Mouse (Mus musculus) forebrain, embryonic 12.5 days (tissue): ENCODE results near the gene Rab1a. TPM values are rescaled to one million over a fixed set of nuclear protein-coding genes. Genes with fewer than 3 reads are reported as not detected.

ENCODE experiments used
- ATAC-seq: fragments of 200-750 bp; cut with Nextera tagmentation; 2 replicates; pipeline ENCODE4 v1.8.0; 2017; ENCODE audit warnings: moderate TSS enrichment; ENCODE audit not compliant: low FRiP score
- H3K27ac ChIP-seq: fragments of 300-500 bp; sonication (generic); 2 replicates; pipeline ENCODE4 v1.5.1; 2016; ENCODE audit warnings: mild to moderate bottlenecking
- H3K27me3 ChIP-seq: fragments of 300-500 bp; sonication (generic); 2 replicates; pipeline ENCODE4 v1.6.1; 2016; ENCODE audit warnings: mild to moderate bottlenecking
- H3K36me3 ChIP-seq: fragments of 300-500 bp; sonication (generic); replicated peaks from 2 replicates; pipeline ENCODE4 v1.6.1; 2016; ENCODE audit warnings: mild to moderate bottlenecking
- H3K4me1 ChIP-seq: fragments of 300-500 bp; sonication (generic); 2 replicates; pipeline ENCODE4 v1.6.1; 2016
- H3K4me2 ChIP-seq: fragments of 300-500 bp; sonication (generic); 2 replicates; pipeline ENCODE4 v1.6.1; 2016; ENCODE audit warnings: mild to moderate bottlenecking, moderate library complexity
- H3K4me3 ChIP-seq: fragments of 300-500 bp; sonication (generic); replicated peaks from 2 replicates; pipeline ENCODE4 v1.5.1; 2016; ENCODE audit warnings: mild to moderate bottlenecking
- H3K9ac ChIP-seq: fragments of 300-500 bp; sonication (generic); 2 replicates; pipeline ENCODE4 v1.6.1; 2016; ENCODE audit warnings: mild to moderate bottlenecking
- H3K9me3 ChIP-seq: fragments of 300-500 bp; sonication (generic); 2 replicates; pipeline ENCODE4 v1.6.1; 2016
- WGBS: fragments of 180-500 bp; shearing (Covaris S2); methylation state at CpG from one replicate; pipeline ENCODE4 v1.1.7; 2016; 5-methylcytosine and 5-hydroxymethylcytosine counted together
- polyA plus RNA-seq: library from polyadenylated mRNA; unstranded; fragments of >200 nt; fragmentation: Nextera tagmentation; extraction: Ambion mirVana; gene quantifications from 2 replicates; pipeline ENCODE4 v1.2.1, GENCODE M21; 2016

Gene Rab1a
- polyA plus RNA-seq, 1 experiment from 2014 or later: 270 TPM

DNA sequence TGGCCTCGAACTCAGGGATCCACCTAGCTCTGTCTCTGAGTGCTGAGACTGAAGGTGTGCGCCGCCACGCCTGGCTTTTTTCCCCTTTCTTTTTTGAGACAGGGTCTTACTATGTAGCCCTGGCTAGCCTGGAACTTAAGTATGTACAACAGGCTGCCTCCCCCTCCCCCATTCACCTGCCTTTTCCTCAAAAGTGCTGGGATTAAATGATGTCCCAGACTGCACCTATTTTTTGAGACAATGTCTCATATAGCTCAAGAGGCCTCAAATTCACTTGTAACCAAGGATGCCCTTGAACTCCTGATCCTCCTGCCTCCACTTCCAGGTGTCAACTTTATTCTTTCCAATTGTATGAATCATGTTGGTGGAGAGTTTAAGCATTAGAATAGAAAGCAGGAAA, 24.7 kb downstream of the Rab1a start:
- Histone ChIP-seq H3K36me3 (peaks cover 75% of the 10 kb centered on the region), H3K27ac (no peak overlapping the region), H3K9me3 (no peaks in the 10 kb centered on the region), H3K4me2 (no peak overlapping the region), H3K4me3 (no peak overlapping the region), H3K27me3 (no peaks in the 10 kb centered on the region), H3K4me1 (peaks cover 6% of the 10 kb centered on the region), H3K9ac (no peak overlapping the region)
- no peak for ATAC-seq
- WGBS: 96% methylated on average over 4 of the region's 4 CpGs

DNA sequence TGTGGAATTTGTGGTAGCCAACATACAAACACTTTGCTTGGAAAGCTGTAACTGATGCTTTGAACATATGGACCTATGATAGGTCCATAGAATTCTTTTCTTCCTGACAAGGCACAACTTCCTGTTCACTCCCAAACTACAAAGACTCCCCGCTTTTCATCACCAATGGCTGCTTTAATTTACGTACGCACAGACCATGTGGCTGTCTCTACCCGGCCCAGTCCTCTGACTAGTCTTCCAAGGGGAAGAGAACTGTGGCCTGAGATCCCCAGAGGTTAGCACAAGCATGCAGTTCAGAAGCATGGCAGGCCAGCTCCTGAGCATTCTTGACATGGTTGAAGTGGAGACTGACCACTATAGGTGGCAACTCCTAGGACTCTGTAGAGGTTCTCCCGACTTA, 27.4 kb downstream of the Rab1a start:
- Histone ChIP-seq H3K27ac (no peak overlapping the region), H3K4me3 (no peak overlapping the region), H3K27me3 (no peaks in the 10 kb centered on the region), H3K9ac (no peak overlapping the region), H3K36me3 (peaks cover 83% of the 10 kb centered on the region), H3K9me3 (no peaks in the 10 kb centered on the region), H3K4me1 (peaks cover 17% of the 10 kb centered on the region), H3K4me2 (no peak overlapping the region)
- no peak for ATAC-seq
- 88% methylated on average over 5 of the region's 5 CpGs for WGBS

DNA sequence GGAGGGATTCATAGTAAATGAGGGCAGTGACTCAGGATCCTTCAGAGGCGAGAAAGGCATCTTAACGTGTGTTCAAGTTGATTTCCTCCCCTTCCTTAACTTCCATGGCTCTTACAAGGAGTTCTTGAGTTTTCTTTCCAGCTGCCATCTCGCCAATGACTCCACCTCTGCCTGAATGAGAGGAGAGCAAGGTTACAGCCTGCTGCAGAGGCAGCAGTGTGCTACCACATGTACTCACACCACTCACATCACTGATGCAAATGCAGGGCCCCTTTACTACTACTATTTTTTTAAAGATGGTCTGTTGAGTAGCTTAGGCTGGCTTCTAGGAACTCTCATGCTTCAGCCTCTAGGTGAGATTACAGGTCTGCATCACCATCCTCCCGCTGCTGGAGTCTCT, 28.1 kb downstream of the Rab1a start:
- no peaks in the 10 kb centered on the region for H3K27me3 ChIP-seq
- WGBS: 84% methylated on average over 4 of the region's 4 CpGs
- H3K4me2 ChIP-seq: no peak overlapping the region
- H3K27ac ChIP-seq: no peak overlapping the region
- no peak overlapping the region for H3K9ac ChIP-seq
- H3K4me1 ChIP-seq: peaks cover 17% of the 10 kb centered on the region
- H3K4me3 ChIP-seq: no peak overlapping the region
- ATAC-seq: no peak
- H3K9me3 ChIP-seq: no peaks in the 10 kb centered on the region
- peaks cover 81% of the 10 kb centered on the region for H3K36me3 ChIP-seq

DNA sequence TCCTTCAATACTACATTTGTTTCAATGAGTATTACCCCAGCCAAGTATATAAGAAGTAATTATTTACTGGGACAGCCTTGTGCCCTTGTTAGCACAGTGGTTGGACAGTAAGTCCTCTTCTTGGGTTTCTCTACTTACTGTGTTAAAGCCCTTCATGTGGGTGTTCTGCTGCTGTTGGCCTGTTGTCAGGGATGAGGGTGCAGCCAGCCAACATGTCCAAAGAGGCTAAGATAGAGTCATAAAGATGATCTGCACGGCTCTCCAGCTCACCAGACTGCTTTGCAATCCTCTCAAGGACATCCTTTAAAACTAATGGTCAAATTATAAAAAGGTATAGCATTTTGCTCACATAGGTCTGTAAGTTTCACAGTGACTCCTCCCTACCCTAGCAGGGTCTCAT, 29.1 kb downstream of the Rab1a start:
- no peaks in the 10 kb centered on the region for H3K9me3 ChIP-seq
- no peak overlapping the region for H3K4me2 ChIP-seq
- H3K4me1 ChIP-seq: peaks cover 17% of the 10 kb centered on the region
- H3K27ac ChIP-seq: no peak overlapping the region
- no peak for ATAC-seq
- H3K9ac ChIP-seq: no peak overlapping the region
- WGBS: 88% methylated on average over 1 of the region's 1 CpGs
- no peaks in the 10 kb centered on the region for H3K27me3 ChIP-seq
- H3K4me3 ChIP-seq: no peak overlapping the region
- H3K36me3 ChIP-seq: peaks cover 82% of the 10 kb centered on the region

DNA sequence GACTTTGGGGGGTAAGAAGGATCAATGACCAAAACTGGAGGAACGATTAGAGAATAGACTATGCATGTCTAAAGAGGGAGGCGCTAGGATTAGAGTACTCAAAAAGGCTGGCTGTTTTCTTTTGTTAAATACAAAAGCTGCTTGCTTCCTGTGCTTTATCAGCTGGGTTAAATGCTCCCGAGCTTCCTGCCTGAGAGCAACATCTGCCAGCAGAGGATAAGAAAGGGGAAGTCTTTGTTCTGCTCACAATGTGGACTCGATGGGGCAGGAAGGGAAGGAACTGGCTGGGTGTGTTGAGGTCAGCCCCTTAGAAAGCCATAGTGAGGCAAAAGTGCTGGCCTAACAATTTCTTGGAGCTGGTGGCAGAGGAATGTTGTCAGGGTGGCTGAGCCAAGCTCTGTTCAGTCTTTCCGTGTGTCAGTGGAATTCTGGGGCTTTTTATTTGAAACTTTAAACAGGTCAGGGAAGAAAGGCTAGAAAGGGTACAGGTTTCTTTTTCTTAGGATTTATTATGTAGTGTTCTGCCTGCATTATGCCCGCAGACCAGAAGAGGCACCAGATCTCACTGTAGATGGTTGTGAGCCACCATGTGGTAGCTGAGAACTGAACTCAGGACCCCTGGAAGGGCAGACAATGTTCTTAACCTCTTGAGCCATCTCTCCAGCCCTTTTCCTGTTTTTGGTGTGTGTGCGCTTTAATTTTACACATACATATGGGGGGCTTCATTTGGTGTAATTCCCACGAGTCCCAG, 30.1 kb downstream of the Rab1a start:
- Histone ChIP-seq H3K4me1 (peaks cover 17% of the 10 kb centered on the region), H3K9ac (no peak overlapping the region), H3K4me3 (no peak overlapping the region), H3K4me2 (no peak overlapping the region), H3K27me3 (no peaks in the 10 kb centered on the region), H3K36me3 (peaks cover 81% of the 10 kb centered on the region), H3K27ac (peak overlapping the region; percentile 69), H3K9me3 (no peaks in the 10 kb centered on the region)
- ATAC-seq: no peak
- 34% methylated on average over 8 of the region's 8 CpGs for WGBS

DNA sequence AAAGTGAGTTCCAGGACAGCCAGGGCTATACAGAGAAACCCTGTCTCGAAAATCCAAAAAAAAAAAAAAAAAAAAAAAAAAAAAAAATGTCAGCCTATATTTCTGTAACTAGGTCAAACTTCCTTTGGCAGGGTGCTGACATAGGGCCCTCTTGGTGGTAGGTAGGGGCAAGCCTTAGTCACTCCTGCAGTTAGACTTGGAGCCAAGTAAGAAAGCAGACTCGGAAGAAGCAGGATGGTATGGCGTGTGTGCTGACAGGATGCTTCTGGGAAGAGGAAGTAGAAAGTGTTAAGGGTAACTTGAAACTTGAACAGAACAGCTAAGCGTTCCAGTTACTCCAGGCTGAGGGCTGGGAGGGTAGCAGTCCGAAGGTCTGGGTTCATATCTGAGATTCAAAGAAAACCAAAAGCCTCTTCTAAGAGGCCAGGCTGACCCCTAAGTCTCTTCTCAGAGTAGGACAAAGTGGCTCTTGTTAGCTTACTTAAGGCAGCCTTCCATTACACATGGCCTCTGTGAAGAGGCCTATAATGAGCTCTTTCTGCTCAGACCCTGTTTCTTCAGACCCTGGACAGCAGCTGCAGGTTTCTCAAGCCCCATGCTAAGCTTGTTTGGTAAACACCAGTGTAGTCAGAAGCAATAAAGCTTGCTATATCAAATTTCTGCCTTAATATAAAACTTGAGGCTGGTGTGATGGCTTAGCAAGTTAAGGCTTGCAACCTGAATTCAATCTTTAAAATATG, 31.0 kb downstream of the Rab1a start:
- Histone ChIP-seq H3K4me1 (peaks cover 17% of the 10 kb centered on the region), H3K4me3 (no peak overlapping the region), H3K27ac (peak overlapping the region; percentile 31; the same call in 1 of the 2 replicates), H3K4me2 (no peak overlapping the region), H3K9me3 (no peaks in the 10 kb centered on the region), H3K36me3 (peaks cover 89% of the 10 kb centered on the region), H3K9ac (no peak overlapping the region), H3K27me3 (no peaks in the 10 kb centered on the region)
- ATAC-seq: no peak
- WGBS: 74% methylated on average over 4 of the region's 5 CpGs

DNA sequence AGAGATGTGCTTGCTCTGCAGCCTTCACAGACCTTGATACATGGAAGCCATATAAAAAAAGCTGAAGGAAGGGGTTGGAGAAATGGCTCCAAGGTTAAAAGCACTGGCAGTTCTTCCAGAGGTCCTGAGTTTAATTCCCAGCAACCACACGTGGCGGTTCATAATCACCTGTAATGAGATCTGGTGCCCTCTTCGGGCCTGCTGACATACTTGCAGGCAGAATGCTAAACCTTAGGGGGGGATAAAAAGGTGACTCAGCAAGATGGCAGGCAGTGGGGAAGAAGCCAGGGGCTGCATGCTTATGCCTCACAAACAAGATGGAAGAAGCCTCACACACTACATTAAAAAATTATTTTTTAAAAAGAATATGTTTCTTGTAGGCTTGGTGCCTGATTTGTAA, 33.0 kb downstream of the Rab1a start:
- H3K9ac ChIP-seq: no peak overlapping the region
- no peak overlapping the region for H3K27ac ChIP-seq
- H3K4me1 ChIP-seq: peaks cover 14% of the 10 kb centered on the region
- no peaks in the 10 kb centered on the region for H3K9me3 ChIP-seq
- no peaks in the 10 kb centered on the region for H3K27me3 ChIP-seq
- H3K36me3 ChIP-seq: peaks cover 88% of the 10 kb centered on the region
- ATAC-seq: no peak
- WGBS: 58% methylated on average over 3 of the region's 3 CpGs
- no peak overlapping the region for H3K4me3 ChIP-seq
- H3K4me2 ChIP-seq: no peak overlapping the region

DNA sequence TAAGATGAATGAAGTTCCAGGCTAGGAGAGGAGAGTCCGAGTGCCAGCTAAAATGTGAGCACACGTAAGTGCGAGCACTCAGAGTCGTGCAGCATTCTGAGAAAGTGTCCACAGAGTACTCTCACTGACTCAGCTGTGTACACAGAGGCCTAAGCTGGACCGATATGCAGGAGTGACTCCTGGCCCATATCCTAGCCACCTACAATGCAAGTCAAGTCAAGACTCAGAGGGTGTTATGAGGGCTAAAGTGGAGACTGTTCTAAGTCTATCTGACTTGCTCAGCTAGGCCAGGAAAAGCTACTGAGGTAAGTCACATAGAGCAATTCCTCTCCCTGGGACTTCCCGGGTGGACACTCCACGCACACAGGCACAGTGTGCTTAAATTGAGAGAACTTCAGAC, 35.8 kb downstream of the Rab1a start:
- Histone ChIP-seq H3K9ac (no peak overlapping the region), H3K4me1 (0 out of 2 replicates have a peak, but pooled peaks cover 4% of the 10 kb centered on the region), H3K9me3 (no peaks in the 10 kb centered on the region), H3K27ac (no peak overlapping the region), H3K27me3 (no peaks in the 10 kb centered on the region), H3K4me3 (no peak overlapping the region), H3K36me3 (peaks cover 94% of the 10 kb centered on the region), H3K4me2 (no peak overlapping the region)
- 95% methylated on average over 7 of the region's 7 CpGs for WGBS
- ATAC-seq: no peak

DNA sequence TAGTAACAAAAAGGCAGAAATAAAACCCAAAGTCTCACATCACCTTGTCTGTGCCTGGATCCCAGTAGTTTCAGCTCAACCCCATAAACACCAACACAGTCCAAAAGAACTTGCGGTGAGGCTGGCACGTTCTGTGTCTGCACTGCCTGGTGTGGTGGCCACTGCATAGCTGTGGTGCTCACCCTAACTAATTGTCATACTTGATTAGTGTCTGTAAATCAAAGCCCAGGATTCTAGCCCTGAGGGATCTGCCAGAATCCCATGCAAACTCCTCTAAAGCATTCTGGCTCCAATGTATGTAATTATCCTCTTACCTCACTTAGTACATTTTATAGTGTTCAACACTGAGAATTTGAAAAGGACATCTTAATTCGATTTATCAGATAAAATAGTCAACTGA, 36.7 kb downstream of the Rab1a start:
- Histone ChIP-seq H3K9ac (no peak overlapping the region), H3K4me1 (0 out of 2 replicates have a peak, but pooled peaks cover 3% of the 10 kb centered on the region), H3K9me3 (no peaks in the 10 kb centered on the region), H3K36me3 (peaks cover 85% of the 10 kb centered on the region), H3K27me3 (no peaks in the 10 kb centered on the region), H3K27ac (no peak overlapping the region), H3K4me2 (no peak overlapping the region), H3K4me3 (no peak overlapping the region)
- 94% methylated on average over 3 of the region's 3 CpGs for WGBS
- no peak for ATAC-seq

DNA sequence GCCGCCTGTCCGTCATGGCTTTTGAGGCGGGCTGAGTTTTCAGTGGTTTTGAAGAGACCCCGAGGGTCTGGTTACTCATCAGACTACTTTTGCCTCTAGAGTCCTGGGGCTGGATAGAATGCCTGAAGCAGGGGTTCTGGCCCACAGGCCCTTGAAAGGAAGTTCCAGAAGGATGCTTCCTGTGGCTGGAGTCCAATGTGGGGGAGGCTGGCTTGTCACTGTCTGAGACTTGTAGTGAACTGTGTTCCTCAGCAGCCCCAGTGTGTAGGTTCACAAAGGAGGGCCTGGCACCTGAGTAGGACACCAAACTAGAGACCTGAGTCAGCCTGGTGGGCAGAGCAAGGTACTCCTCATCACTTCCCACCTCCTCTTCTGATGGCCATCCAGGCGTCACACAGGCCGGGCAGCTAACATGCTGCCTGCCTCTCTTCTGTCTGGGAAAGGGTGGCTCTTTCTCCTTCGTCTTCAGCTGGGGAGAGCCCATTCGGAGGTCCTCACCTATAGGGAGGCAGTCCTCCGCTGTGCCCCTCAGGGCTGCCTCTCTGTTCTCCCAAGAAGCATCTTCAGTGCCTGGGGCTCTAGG, 38.1 kb downstream of the Rab1a start:
- H3K9ac ChIP-seq: no peak overlapping the region
- H3K36me3 ChIP-seq: peaks cover 75% of the 10 kb centered on the region
- no peak for ATAC-seq
- H3K27me3 ChIP-seq: no peaks in the 10 kb centered on the region
- no peak overlapping the region for H3K4me3 ChIP-seq
- H3K4me1 ChIP-seq: peaks cover 12% of the 10 kb centered on the region; the same call in 1 of the 2 replicates
- no peak overlapping the region for H3K4me2 ChIP-seq
- no peak overlapping the region for H3K27ac ChIP-seq
- 93% methylated on average over 9 of the region's 9 CpGs for WGBS
- H3K9me3 ChIP-seq: no peaks in the 10 kb centered on the region

DNA sequence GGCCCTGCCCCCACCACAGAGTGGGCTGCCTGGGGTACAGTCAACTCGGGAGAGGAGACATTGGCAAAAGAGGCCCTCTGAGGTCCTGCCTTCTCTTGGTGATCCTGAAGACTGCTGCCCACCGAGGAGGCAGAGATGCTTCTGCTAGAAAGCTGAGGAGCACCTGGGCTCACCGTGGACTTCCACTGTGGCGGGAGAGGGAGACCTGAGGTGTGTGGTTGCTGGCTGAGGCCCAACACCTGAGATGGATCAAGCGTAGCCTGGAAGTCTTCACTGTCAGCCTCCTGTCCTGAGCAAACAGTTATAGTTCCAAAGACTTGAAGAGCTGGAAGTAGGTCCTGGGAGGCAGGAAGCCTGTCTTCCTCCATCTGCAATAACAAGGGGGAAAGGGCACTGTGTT, 39.1 kb downstream of the Rab1a start:
- Histone ChIP-seq H3K4me3 (no peak overlapping the region), H3K4me2 (no peak overlapping the region), H3K9me3 (no peaks in the 10 kb centered on the region), H3K9ac (no peak overlapping the region), H3K27me3 (no peaks in the 10 kb centered on the region), H3K36me3 (peaks cover 71% of the 10 kb centered on the region), H3K4me1 (peaks cover 16% of the 10 kb centered on the region; the same call in 1 of the 2 replicates), H3K27ac (no peak overlapping the region)
- ATAC-seq: no peak
- WGBS: 90% methylated on average over 5 of the region's 5 CpGs

DNA sequence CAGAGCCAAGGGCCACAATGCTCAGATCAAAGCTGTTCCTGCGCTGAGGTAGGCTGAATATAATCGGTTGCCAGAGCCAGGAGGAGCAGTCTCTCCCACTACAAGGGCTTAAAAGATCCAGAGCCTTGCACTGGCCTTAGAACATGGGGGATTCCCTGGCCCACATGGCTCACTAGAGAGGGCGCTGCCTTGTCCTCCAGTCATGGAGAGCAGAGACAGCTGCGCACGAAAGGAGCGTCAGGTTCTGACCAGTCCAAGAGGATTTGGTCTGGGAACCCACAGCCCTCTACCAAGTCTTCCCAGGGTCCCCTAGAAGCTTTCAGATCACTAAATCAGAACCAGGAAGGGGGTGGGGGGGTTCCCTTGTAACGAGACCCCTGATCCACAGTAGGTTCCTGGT, 40.1 kb downstream of the Rab1a start:
- 90% methylated on average over 7 of the region's 7 CpGs for WGBS
- Histone ChIP-seq H3K4me3 (no peak overlapping the region), H3K36me3 (peaks cover 62% of the 10 kb centered on the region)

More for the DNA sequence above, 40.1 kb downstream of the Rab1a start:
- H3K9ac ChIP-seq: no peak overlapping the region
- H3K9me3 ChIP-seq: no peaks in the 10 kb centered on the region
- H3K27ac ChIP-seq: no peak overlapping the region
- peaks cover 19% of the 10 kb centered on the region for H3K4me1 ChIP-seq
- ATAC-seq: no peak
- H3K27me3 ChIP-seq: no peaks in the 10 kb centered on the region
- H3K4me2 ChIP-seq: no peak overlapping the region
